Mouse (Mus musculus) adipose tissue, adult 10 weeks (tissue): ENCODE measurements around the gene Il13ra1. TPM values are rescaled to one million over a fixed set of nuclear protein-coding genes. Genes with fewer than 3 reads are reported as not detected.

Source experiments
- polyA plus RNA-seq: library from polyadenylated mRNA; stranded (reverse); fragments of 350-450 nt; fragmentation: Illumina TruSeq; extraction: RNeasy Lipid Tissue Mini Kit (QIAGEN cat#74804); gene quantifications from one replicate; pipeline ENCODE4 v1.2.3, GENCODE M21; 2014; ENCODE audit warnings: low read depth, low replicate concordance

Gene Il13ra1
- 17.7 TPM for polyA plus RNA-seq

GRCm38 (mm10) chrX:36111622-36112421 is at the start of gene Il13ra1:
TSS of gene Il13ra1 (plus strand) at chrX:36112110.

GRCm38 (mm10) chrX:36195736-36196525 is 84.0 kb downstream of the Il13ra1 start, which contains the start of gene Zcchc12:
TSS of gene Zcchc12 (plus strand) at chrX:36195904.

Other genes with a start within 250 kb of the Il13ra1 start
- 11.2 TPM for gene Dock11, start 223.3 kb upstream of the Il13ra1 start, polyA plus RNA-seq
- 0.29 TPM for gene Zcchc12, start 83.8 kb downstream of the Il13ra1 start, polyA plus RNA-seq
- 4.7 TPM for gene Lonrf3, start 216.2 kb downstream of the Il13ra1 start, polyA plus RNA-seq